Mouse (Mus musculus): ENCODE results near the gene Pgpep1. TPM values are rescaled to one million over a fixed set of nuclear protein-coding genes. Genes with fewer than 3 reads are reported as not detected.
A peak's percentile ranks its signal among the peaks of the same experiment; 100 is the strongest.

The Pgpep1 gene
- polyA plus RNA-seq, 1 experiment = 35.2 TPM

- Histone ChIP-seq H3K27ac (ENCODE audit: insufficient read depth, low read depth, low read length) (no peak overlapping the region), H3K4me1 (ENCODE audit: control insufficient read depth, insufficient read depth, low read length) (peaks cover 43% of the 10 kb centered on the region), H3K4me3 (ENCODE audit: insufficient read depth, low read length) (no peak overlapping the region)
- TF ChIP-seq POLR2A (IDR thresholded peaks at IDR 0.05; ENCODE audit: borderline replicate concordance, low read depth, low read length) = no peak
- no peak for TF ChIP-seq CTCF (IDR thresholded peaks at IDR 0.05; ENCODE audit: low read depth, low read length)
Measured at GRCm38 (mm10) chr8:70678679-70679078, 18.5 kb upstream of the Pgpep1 start.

GRCm38 (mm10) chr8:70677451-70678080, 17.4 kb upstream of the Pgpep1 start:
- no peak overlapping the region for H3K27ac ChIP-seq (ENCODE audit: insufficient read depth, low read depth, low read length)

GRCm38 (mm10) chr8:70675336-70675735, 15.1 kb upstream of the Pgpep1 start:
- Histone ChIP-seq H3K27ac (ENCODE audit: insufficient read depth, low read depth, low read length) (peak overlapping the region; percentile 88), H3K4me1 (ENCODE audit: control insufficient read depth, insufficient read depth, low read length) (peaks cover 33% of the 10 kb centered on the region), H3K4me3 (ENCODE audit: insufficient read depth, low read length) (no peak overlapping the region)
- no peak for TF ChIP-seq CTCF (IDR thresholded peaks at IDR 0.05; ENCODE audit: low read depth, low read length)
- no peak for TF ChIP-seq POLR2A (IDR thresholded peaks at IDR 0.05; ENCODE audit: borderline replicate concordance, low read depth, low read length)

More at GRCm38 (mm10) chr8:70677451-70678080, 17.4 kb upstream of the Pgpep1 start:
- Histone ChIP-seq H3K4me1 (ENCODE audit: control insufficient read depth, insufficient read depth, low read length) (peaks cover 38% of the 10 kb centered on the region), H3K4me3 (ENCODE audit: insufficient read depth, low read length) (no peak overlapping the region)
- TF ChIP-seq POLR2A (IDR thresholded peaks at IDR 0.05; ENCODE audit: borderline replicate concordance, low read depth, low read length) (no peak), CTCF (IDR thresholded peaks at IDR 0.05; ENCODE audit: low read depth, low read length) (no peak)

- H3K4me3 ChIP-seq (ENCODE audit: insufficient read depth, low read length) = no peak overlapping the region
- TF ChIP-seq POLR2A (IDR thresholded peaks at IDR 0.05; ENCODE audit: borderline replicate concordance, low read depth, low read length) = no peak
- no peak for TF ChIP-seq CTCF (IDR thresholded peaks at IDR 0.05; ENCODE audit: low read depth, low read length)
- peaks cover 33% of the 10 kb centered on the region for H3K4me1 ChIP-seq (ENCODE audit: control insufficient read depth, insufficient read depth, low read length)
- peak overlapping the region; percentile 88 for H3K27ac ChIP-seq (ENCODE audit: insufficient read depth, low read depth, low read length)
Measured at GRCm38 (mm10) chr8:70674716-70675115, 14.5 kb upstream of the Pgpep1 start.

- Histone ChIP-seq H3K4me1 (ENCODE audit: control insufficient read depth, insufficient read depth, low read length) (peaks cover 28% of the 10 kb centered on the region), H3K27ac (ENCODE audit: insufficient read depth, low read depth, low read length) (peak overlapping the region; percentile 88), H3K4me3 (ENCODE audit: insufficient read depth, low read length) (peak overlapping the region; percentile 79)
- no peak for TF ChIP-seq CTCF (IDR thresholded peaks at IDR 0.05; ENCODE audit: low read depth, low read length)
- TF ChIP-seq POLR2A (IDR thresholded peaks at IDR 0.05; ENCODE audit: borderline replicate concordance, low read depth, low read length) = no peak
Measured at GRCm38 (mm10) chr8:70674109-70674508, 13.9 kb upstream of the Pgpep1 start.

GRCm38 (mm10) chr8:70673079-70673856, 13.1 kb upstream of the Pgpep1 start, which contains the start of gene Lsm4:
Gene Lsm4 (plus strand): TSS chr8:70673248.
- TF ChIP-seq CTCF (IDR thresholded peaks at IDR 0.05; ENCODE audit: low read depth, low read length) = peak; percentile 42; the same call in 1 of the 2 replicates
- 0 out of 2 replicates have a peak, but pooled peaks have one; percentile 67 for TF ChIP-seq POLR2A (IDR thresholded peaks at IDR 0.05; ENCODE audit: borderline replicate concordance, low read depth, low read length)
- Histone ChIP-seq H3K4me1 (ENCODE audit: control insufficient read depth, insufficient read depth, low read length) (peaks cover 27% of the 10 kb centered on the region), H3K27ac (ENCODE audit: insufficient read depth, low read depth, low read length) (peak within 1 kb of the TSS; percentile 88), H3K4me3 (ENCODE audit: insufficient read depth, low read length) (peak within 1 kb of the TSS; percentile 79)

- TF ChIP-seq POLR2A (IDR thresholded peaks at IDR 0.05; ENCODE audit: borderline replicate concordance, low read depth, low read length) (no peak), CTCF (IDR thresholded peaks at IDR 0.05; ENCODE audit: low read depth, low read length) (no peak)
- Histone ChIP-seq H3K27ac (ENCODE audit: insufficient read depth, low read depth, low read length) (peak overlapping the region; percentile 75), H3K4me1 (ENCODE audit: control insufficient read depth, insufficient read depth, low read length) (peaks cover 27% of the 10 kb centered on the region), H3K4me3 (ENCODE audit: insufficient read depth, low read length) (peak overlapping the region; percentile 56)
Measured at GRCm38 (mm10) chr8:70672325-70673078, 12.3 kb upstream of the Pgpep1 start.

- peaks cover 27% of the 10 kb centered on the region for H3K4me1 ChIP-seq (ENCODE audit: control insufficient read depth, insufficient read depth, low read length)
- H3K27ac ChIP-seq (ENCODE audit: insufficient read depth, low read depth, low read length) = no peak overlapping the region
- no peak overlapping the region for H3K4me3 ChIP-seq (ENCODE audit: insufficient read depth, low read length)
- TF ChIP-seq CTCF (IDR thresholded peaks at IDR 0.05; ENCODE audit: low read depth, low read length) = no peak
- no peak for TF ChIP-seq POLR2A (IDR thresholded peaks at IDR 0.05; ENCODE audit: borderline replicate concordance, low read depth, low read length)
Measured at GRCm38 (mm10) chr8:70671615-70672324, 11.6 kb upstream of the Pgpep1 start.

- peaks cover 2% of the 10 kb centered on the region for H3K4me1 ChIP-seq (ENCODE audit: control insufficient read depth, insufficient read depth, low read length)
- no peak overlapping the region for H3K4me3 ChIP-seq (ENCODE audit: insufficient read depth, low read length)
- no peak overlapping the region for H3K27ac ChIP-seq (ENCODE audit: insufficient read depth, low read depth, low read length)
- TF ChIP-seq CTCF (IDR thresholded peaks at IDR 0.05; ENCODE audit: low read depth, low read length) (no peak), POLR2A (IDR thresholded peaks at IDR 0.05; ENCODE audit: borderline replicate concordance, low read depth, low read length) (no peak)
Measured at GRCm38 (mm10) chr8:70667071-70667470, 6.9 kb upstream of the Pgpep1 start.

Measured in bone marrow macrophage, adult 2 months (primary cell).